Mouse (Mus musculus) olfactory bulb, adult 2 months (tissue): Measurements from ENCODE around the gene Bnc2. TPM values are rescaled to one million over a fixed set of nuclear protein-coding genes. Genes with fewer than 3 reads are reported as not detected.

Experiments
- H3K27ac ChIP-seq: fragments of 200-500 bp; 2 replicates; pipeline ENCODE4 v1.5.1; 2012; ENCODE audit warnings: low read depth, low read length; ENCODE audit not compliant: insufficient read depth
- H3K4me1 ChIP-seq: fragments of 200-500 bp; 2 replicates; pipeline ENCODE4 v1.6.1; 2012; ENCODE audit warnings: low read length; ENCODE audit not compliant: control insufficient read depth, insufficient read depth
- H3K4me3 ChIP-seq: fragments of 200-500 bp; 2 replicates; pipeline ENCODE4 v1.5.1; 2012; ENCODE audit warnings: mild to moderate bottlenecking, low read depth, low read length, moderate library complexity; ENCODE audit not compliant: insufficient read depth
- CTCF ChIP-seq: fragments of 200-500 bp; IDR thresholded peaks from 2 replicates; pipeline ENCODE4 v1.5.1; 2012; ENCODE audit warnings: low read depth, mild to moderate bottlenecking, low read length, moderate library complexity; ENCODE audit not compliant: insufficient read depth
- POLR2A ChIP-seq: fragments of 200-500 bp; IDR thresholded peaks from 2 replicates; pipeline ENCODE4 v1.6.1; 2012; ENCODE audit warnings: mild to moderate bottlenecking, low read depth, low read length, moderate library complexity; ENCODE audit not compliant: insufficient read depth
- WGBS: fragments of 180-500 bp; shearing (Covaris S2); methylation state at CpG from one replicate; pipeline ENCODE4 v1.1.7; 2018; 5-methylcytosine and 5-hydroxymethylcytosine counted together
- polyA plus RNA-seq: library from polyadenylated mRNA; stranded (reverse); fragments of >200 nt; gene quantifications from 2 replicates; pipeline ENCODE4 v1.2.4, GENCODE M21; 2012; ENCODE audit warnings: low replicate concordance; ENCODE audit not compliant: missing spikeins, insufficient read depth, insufficient read length

Gene Bnc2
- polyA plus RNA-seq, 1 experiment, result not detected

GRCm38 (mm10) chr4:84269845-84270244 is 405.2 kb downstream of the Bnc2 start:
- no peak overlapping the region for H3K4me3 ChIP-seq
- TF ChIP-seq CTCF, result no peak
- no peak for TF ChIP-seq POLR2A
- 91% methylated on average over 6 of the region's 6 CpGs for WGBS
- H3K27ac ChIP-seq, result no peak overlapping the region
- no peaks in the 10 kb centered on the region for H3K4me1 ChIP-seq

- Histone ChIP-seq H3K4me3 (no peak overlapping the region), H3K27ac (no peak overlapping the region), H3K4me1 (no peaks in the 10 kb centered on the region)
- no peak for TF ChIP-seq POLR2A
- TF ChIP-seq CTCF, result no peak
- WGBS, result 88% methylated on average over 2 of the region's 2 CpGs
These were observed 427.7 kb downstream of the Bnc2 start for GRCm38 (mm10) chr4:84247356-84247755.

- no peak overlapping the region for H3K27ac ChIP-seq
- 51% methylated on average over 7 of the region's 7 CpGs for WGBS
- H3K4me3 ChIP-seq, result no peak overlapping the region
- TF ChIP-seq POLR2A, result no peak
- no peak for TF ChIP-seq CTCF
- H3K4me1 ChIP-seq, result no peaks in the 10 kb centered on the region
These were observed 442.7 kb downstream of the Bnc2 start for GRCm38 (mm10) chr4:84232346-84232745.

GRCm38 (mm10) chr4:84231251-84231650 is 443.8 kb downstream of the Bnc2 start:
- no peaks in the 10 kb centered on the region for H3K4me1 ChIP-seq
- no peak for TF ChIP-seq POLR2A
- no peak for TF ChIP-seq CTCF
- 97% methylated on average over 2 of the region's 2 CpGs for WGBS
- no peak overlapping the region for H3K27ac ChIP-seq
- H3K4me3 ChIP-seq, result no peak overlapping the region

- Histone ChIP-seq H3K4me3 (no peak overlapping the region), H3K27ac (no peak overlapping the region), H3K4me1 (no peaks in the 10 kb centered on the region)
- WGBS, result 89% methylated on average over 10 of the region's 10 CpGs
- no peak for TF ChIP-seq POLR2A
- no peak for TF ChIP-seq CTCF
These were observed 445.7 kb downstream of the Bnc2 start for GRCm38 (mm10) chr4:84229189-84229960.

- WGBS, result 92% methylated on average over 5 of the region's 5 CpGs
- Histone ChIP-seq H3K27ac (no peak overlapping the region), H3K4me1 (no peaks in the 10 kb centered on the region), H3K4me3 (no peak overlapping the region)
- TF ChIP-seq POLR2A (no peak), CTCF (no peak)
These were observed 446.5 kb downstream of the Bnc2 start for GRCm38 (mm10) chr4:84228551-84228950.

Other genes with a start within 250 kb of the Bnc2 start
- not detected in 2 replicates for gene Cntln, start 209.0 kb upstream of the Bnc2 start, polyA plus RNA-seq